Mouse (Mus musculus): ENCODE data around the gene Them5. TPM values are rescaled to one million over a fixed set of nuclear protein-coding genes. Genes with fewer than 3 reads are reported as not detected.

The Them5 gene
- polyA plus RNA-seq, 1 experiment: not detected

GRCm38 (mm10) chr3:94363291-94364153 is 21.6 kb downstream of the Them5 start:
- Histone ChIP-seq H3K36me3 (ENCODE audit: control insufficient read depth, insufficient read depth) (no peaks in the 10 kb centered on the region), H3K27me3 (ENCODE audit: control insufficient read depth, insufficient read depth, insufficient read length) (peaks cover 18% of the 10 kb centered on the region), H3K4me3 (ENCODE audit: insufficient read depth, poor library complexity, severe bottlenecking) (no peak overlapping the region), H3ac (ENCODE audit: control insufficient read depth, insufficient read length, low read depth) (no peak overlapping the region), H3K79me2 (ENCODE audit: control insufficient read depth, insufficient read depth) (no peaks in the 10 kb centered on the region), H3K79me3 (ENCODE audit: low read depth) (no peaks in the 10 kb centered on the region)
- TF ChIP-seq MAX (IDR thresholded peaks at IDR 0.05) (no peak), CEBPB (IDR thresholded peaks at IDR 0.05; ENCODE audit: low read depth) (no peak), CTCF (IDR thresholded peaks at IDR 0.05; ENCODE audit: control insufficient read depth, insufficient read depth, insufficient read length) (no peak), USF1 (IDR thresholded peaks at IDR 0.05; ENCODE audit: low read depth) (no peak), MYOG (IDR thresholded peaks at IDR 0.05; ENCODE audit: control insufficient read depth, extremely low read depth, insufficient read length) (no peak), FOSL1 (IDR thresholded peaks at IDR 0.05; ENCODE audit: insufficient read depth, low read length, poor library complexity, severe bottlenecking) (no peak), MYOD1 (IDR thresholded peaks at IDR 0.05; ENCODE audit: control insufficient read depth, insufficient read length, low read depth) (no peak)

DNA sequence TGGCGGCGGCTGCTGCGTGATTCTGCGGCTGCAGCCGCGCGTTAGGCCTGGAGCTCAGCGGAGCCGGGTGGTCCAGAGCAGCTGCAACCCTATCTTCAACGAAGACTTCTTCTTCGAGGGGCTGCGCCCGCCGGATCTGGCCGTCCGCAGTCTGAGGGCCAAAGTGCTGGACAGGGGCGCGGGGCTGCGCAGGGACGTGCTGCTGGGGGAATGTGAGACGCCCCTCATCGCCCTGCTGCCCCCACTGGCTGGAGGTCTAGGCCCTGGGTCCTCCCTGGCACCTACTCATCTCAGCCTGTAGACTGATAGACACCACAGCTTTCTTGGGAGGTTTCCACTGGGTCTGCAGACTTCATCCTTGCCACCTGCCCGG is 22.2 kb downstream of the Them5 start:
- Histone ChIP-seq H3K79me3 (ENCODE audit: low read depth) (no peaks in the 10 kb centered on the region), H3K36me3 (ENCODE audit: control insufficient read depth, insufficient read depth) (no peaks in the 10 kb centered on the region), H3K79me2 (ENCODE audit: control insufficient read depth, insufficient read depth) (no peaks in the 10 kb centered on the region), H3ac (ENCODE audit: control insufficient read depth, insufficient read length, low read depth) (no peak overlapping the region), H3K4me3 (ENCODE audit: insufficient read depth, poor library complexity, severe bottlenecking) (no peak overlapping the region), H3K27me3 (ENCODE audit: control insufficient read depth, insufficient read depth, insufficient read length) (peaks cover 18% of the 10 kb centered on the region)
- TF ChIP-seq CEBPB (IDR thresholded peaks at IDR 0.05; ENCODE audit: low read depth) (no peak), MYOG (IDR thresholded peaks at IDR 0.05; ENCODE audit: control insufficient read depth, extremely low read depth, insufficient read length) (no peak), CTCF (IDR thresholded peaks at IDR 0.05; ENCODE audit: control insufficient read depth, insufficient read depth, insufficient read length) (no peak), MYOD1 (IDR thresholded peaks at IDR 0.05; ENCODE audit: control insufficient read depth, insufficient read length, low read depth) (no peak), MAX (IDR thresholded peaks at IDR 0.05) (no peak), USF1 (IDR thresholded peaks at IDR 0.05; ENCODE audit: low read depth) (no peak), FOSL1 (IDR thresholded peaks at IDR 0.05; ENCODE audit: insufficient read depth, low read length, poor library complexity, severe bottlenecking) (no peak)

GRCm38 (mm10) chr3:94366761-94367160 is 24.9 kb downstream of the Them5 start:
- Histone ChIP-seq H3K4me3 (ENCODE audit: insufficient read depth, poor library complexity, severe bottlenecking) (no peak overlapping the region), H3ac (ENCODE audit: control insufficient read depth, insufficient read length, low read depth) (no peak overlapping the region), H3K79me2 (ENCODE audit: control insufficient read depth, insufficient read depth) (no peaks in the 10 kb centered on the region), H3K79me3 (ENCODE audit: low read depth) (no peaks in the 10 kb centered on the region), H3K36me3 (ENCODE audit: control insufficient read depth, insufficient read depth) (no peaks in the 10 kb centered on the region), H3K27me3 (ENCODE audit: control insufficient read depth, insufficient read depth, insufficient read length) (peaks cover 18% of the 10 kb centered on the region)
- peak; percentile 86 for TF ChIP-seq CTCF (IDR thresholded peaks at IDR 0.05; ENCODE audit: control insufficient read depth, insufficient read depth, insufficient read length)
- TF ChIP-seq MYOD1 (IDR thresholded peaks at IDR 0.05; ENCODE audit: control insufficient read depth, insufficient read length, low read depth): no peak
- no peak for TF ChIP-seq FOSL1 (IDR thresholded peaks at IDR 0.05; ENCODE audit: insufficient read depth, low read length, poor library complexity, severe bottlenecking)
- TF ChIP-seq MAX (IDR thresholded peaks at IDR 0.05): no peak
- TF ChIP-seq MYOG (IDR thresholded peaks at IDR 0.05; ENCODE audit: control insufficient read depth, extremely low read depth, insufficient read length): no peak
- no peak for TF ChIP-seq USF1 (IDR thresholded peaks at IDR 0.05; ENCODE audit: low read depth)
- TF ChIP-seq CEBPB (IDR thresholded peaks at IDR 0.05; ENCODE audit: low read depth): no peak

GRCm38 (mm10) chr3:94367511-94367910 is 25.6 kb downstream of the Them5 start:
- Histone ChIP-seq H3K27me3 (ENCODE audit: control insufficient read depth, insufficient read depth, insufficient read length) (peaks cover 18% of the 10 kb centered on the region), H3K4me3 (ENCODE audit: insufficient read depth, poor library complexity, severe bottlenecking) (no peak overlapping the region), H3K36me3 (ENCODE audit: control insufficient read depth, insufficient read depth) (no peaks in the 10 kb centered on the region), H3K79me3 (ENCODE audit: low read depth) (no peaks in the 10 kb centered on the region), H3ac (ENCODE audit: control insufficient read depth, insufficient read length, low read depth) (no peak overlapping the region), H3K79me2 (ENCODE audit: control insufficient read depth, insufficient read depth) (no peaks in the 10 kb centered on the region)
- TF ChIP-seq FOSL1 (IDR thresholded peaks at IDR 0.05; ENCODE audit: insufficient read depth, low read length, poor library complexity, severe bottlenecking) (no peak), MYOD1 (IDR thresholded peaks at IDR 0.05; ENCODE audit: control insufficient read depth, insufficient read length, low read depth) (no peak), CTCF (IDR thresholded peaks at IDR 0.05; ENCODE audit: control insufficient read depth, insufficient read depth, insufficient read length) (no peak), MYOG (IDR thresholded peaks at IDR 0.05; ENCODE audit: control insufficient read depth, extremely low read depth, insufficient read length) (no peak), MAX (IDR thresholded peaks at IDR 0.05) (no peak), CEBPB (IDR thresholded peaks at IDR 0.05; ENCODE audit: low read depth) (no peak), USF1 (IDR thresholded peaks at IDR 0.05; ENCODE audit: low read depth) (no peak)

DNA sequence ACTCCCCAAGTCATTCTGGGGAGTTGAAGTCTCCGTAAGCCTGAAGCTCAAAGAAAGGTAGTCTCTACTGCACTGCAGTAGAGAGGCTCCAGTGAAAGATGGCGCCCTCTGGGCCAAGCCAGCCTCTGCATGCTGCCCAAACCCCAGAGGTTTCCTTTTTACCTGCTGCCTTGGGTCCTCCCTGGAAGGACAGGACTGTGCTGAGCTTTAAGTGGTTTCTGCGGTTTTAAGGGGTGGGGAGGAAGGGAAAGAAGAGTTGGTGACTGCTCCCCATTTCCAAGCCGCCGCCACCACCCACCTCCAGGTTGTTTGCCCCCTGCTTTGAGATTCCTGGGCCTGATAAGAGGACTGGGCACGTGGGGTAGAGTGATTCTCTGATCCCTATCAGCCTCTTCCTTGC is 26.7 kb downstream of the Them5 start:
- TF ChIP-seq MYOD1 (IDR thresholded peaks at IDR 0.05; ENCODE audit: control insufficient read depth, insufficient read length, low read depth): no peak
- H3K4me3 ChIP-seq (ENCODE audit: insufficient read depth, poor library complexity, severe bottlenecking): no peak overlapping the region
- no peak overlapping the region for H3ac ChIP-seq (ENCODE audit: control insufficient read depth, insufficient read length, low read depth)
- peaks cover 12% of the 10 kb centered on the region for H3K27me3 ChIP-seq (ENCODE audit: control insufficient read depth, insufficient read depth, insufficient read length)
- H3K79me3 ChIP-seq (ENCODE audit: low read depth): no peaks in the 10 kb centered on the region
- no peaks in the 10 kb centered on the region for H3K36me3 ChIP-seq (ENCODE audit: control insufficient read depth, insufficient read depth)
- no peaks in the 10 kb centered on the region for H3K79me2 ChIP-seq (ENCODE audit: control insufficient read depth, insufficient read depth)

GRCm38 (mm10) chr3:94369709-94370108 is 27.8 kb downstream of the Them5 start:
- Histone ChIP-seq H3K36me3 (ENCODE audit: control insufficient read depth, insufficient read depth) (no peaks in the 10 kb centered on the region), H3K79me2 (ENCODE audit: control insufficient read depth, insufficient read depth) (no peaks in the 10 kb centered on the region), H3K4me3 (ENCODE audit: insufficient read depth, poor library complexity, severe bottlenecking) (no peak overlapping the region), H3K79me3 (ENCODE audit: low read depth) (no peaks in the 10 kb centered on the region), H3ac (ENCODE audit: control insufficient read depth, insufficient read length, low read depth) (no peak overlapping the region), H3K27me3 (ENCODE audit: control insufficient read depth, insufficient read depth, insufficient read length) (peaks cover under 1% of the 10 kb centered on the region)
- no peak for TF ChIP-seq FOSL1 (IDR thresholded peaks at IDR 0.05; ENCODE audit: insufficient read depth, low read length, poor library complexity, severe bottlenecking)
- no peak for TF ChIP-seq MYOD1 (IDR thresholded peaks at IDR 0.05; ENCODE audit: control insufficient read depth, insufficient read length, low read depth)
- no peak for TF ChIP-seq CTCF (IDR thresholded peaks at IDR 0.05; ENCODE audit: control insufficient read depth, insufficient read depth, insufficient read length)
- no peak for TF ChIP-seq MAX (IDR thresholded peaks at IDR 0.05)
- no peak for TF ChIP-seq CEBPB (IDR thresholded peaks at IDR 0.05; ENCODE audit: low read depth)
- TF ChIP-seq USF1 (IDR thresholded peaks at IDR 0.05; ENCODE audit: low read depth): no peak
- TF ChIP-seq MYOG (IDR thresholded peaks at IDR 0.05; ENCODE audit: control insufficient read depth, extremely low read depth, insufficient read length): no peak

Measured in C2C12 (cell line).